Mouse (Mus musculus) olfactory bulb, adult 2 months (tissue): ENCODE data around the gene Lmnb2.

Experiments
- CTCF ChIP-seq: fragments of 200-500 bp; IDR thresholded peaks from 2 replicates; pipeline ENCODE4 v1.5.1; 2012; ENCODE audit warnings: low read depth, mild to moderate bottlenecking, low read length, moderate library complexity; ENCODE audit not compliant: insufficient read depth
- POLR2A ChIP-seq: fragments of 200-500 bp; IDR thresholded peaks from 2 replicates; pipeline ENCODE4 v1.6.1; 2012; ENCODE audit warnings: mild to moderate bottlenecking, low read depth, low read length, moderate library complexity; ENCODE audit not compliant: insufficient read depth

DNA sequence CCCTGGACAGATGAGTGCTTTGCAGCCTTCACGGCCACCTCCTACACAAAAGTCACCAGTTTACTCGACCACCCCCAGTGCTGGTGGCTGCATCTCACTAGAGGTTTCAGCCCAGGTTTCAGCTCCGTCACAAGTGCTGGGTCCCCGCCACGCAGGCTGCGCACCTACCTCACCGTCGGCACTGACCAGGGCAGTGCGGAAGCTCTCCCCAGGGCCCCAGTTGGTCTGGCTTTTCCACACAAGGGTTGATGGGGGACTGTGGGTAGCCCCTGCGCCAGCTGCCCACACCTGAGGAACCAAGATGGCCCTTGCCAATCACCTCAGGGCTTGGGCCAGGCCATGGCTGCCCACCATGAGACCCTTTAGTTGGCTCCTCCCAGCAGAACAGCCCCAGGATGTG lies 14.8 kb downstream of the Lmnb2 start:
- TF ChIP-seq CTCF (no peak), POLR2A (no peak)
